Mouse (Mus musculus) cortical plate, adult 2 months (tissue): ENCODE measurements around the gene Tppp. TPM values are rescaled to one million over a fixed set of nuclear protein-coding genes. Genes with fewer than 3 reads are reported as not detected.

Experiments used
- H3K27ac ChIP-seq: fragments of 200-500 bp; 2 replicates; pipeline ENCODE4 v1.5.1; 2012; ENCODE audit warnings: low read length, control low read depth, inconsistent platforms; ENCODE audit not compliant: insufficient read depth
- H3K4me1 ChIP-seq: fragments of 200-500 bp; 2 replicates; pipeline ENCODE4 v1.6.1; 2011; ENCODE audit warnings: low read length; ENCODE audit not compliant: control insufficient read depth, insufficient read depth
- H3K4me3 ChIP-seq: fragments of 200-500 bp; 2 replicates; pipeline ENCODE4 v1.5.1; 2011; ENCODE audit warnings: mild to moderate bottlenecking, low read length, control low read depth; ENCODE audit not compliant: insufficient read depth
- CTCF ChIP-seq: fragments of 200-500 bp; IDR thresholded peaks from 2 replicates; pipeline ENCODE4 v1.5.1; 2011; ENCODE audit warnings: mild to moderate bottlenecking, control low read depth, low read length; ENCODE audit not compliant: insufficient read depth; ENCODE audit errors: extremely low read depth
- POLR2A ChIP-seq: fragments of 200-500 bp; IDR thresholded peaks from 2 replicates; pipeline ENCODE4 v1.6.1; 2011; ENCODE audit warnings: mild to moderate bottlenecking, low read length, control low read depth; ENCODE audit not compliant: insufficient read depth; ENCODE audit errors: extremely low read depth
- polyA plus RNA-seq: library from polyadenylated mRNA; depleted of rRNA; stranded (reverse); fragments of >200 nt; gene quantifications from 2 replicates; pipeline ENCODE4 v1.2.3, GENCODE M21; 2012; rRNA removed

Tppp gene
- polyA plus RNA-seq, 1 experiment: 382 TPM

GRCm38 (mm10) chr13:74073369-74073768 lies 64.2 kb downstream of the Tppp start:
- Histone ChIP-seq H3K4me3 (no peak overlapping the region), H3K27ac (no peak overlapping the region), H3K4me1 (no peaks in the 10 kb centered on the region)
- TF ChIP-seq CTCF (no peak), POLR2A (no peak)

Other genes starting within 250 kb of the Tppp start
- 3.5 and 4.4 TPM in 2 replicates for gene Nkd2, start 161.8 kb upstream of the Tppp start, polyA plus RNA-seq
- 0.85 and 1.1 TPM in 2 replicates for gene Trip13, start 71.6 kb upstream of the Tppp start, polyA plus RNA-seq
- 138 and 169 TPM in 2 replicates for gene Brd9, start 71.6 kb upstream of the Tppp start, polyA plus RNA-seq
- not detected in 2 replicates for gene Zdhhc11, start 45.6 kb upstream of the Tppp start, polyA plus RNA-seq
- gene Cep72, start 52.9 kb downstream of the Tppp start, polyA plus RNA-seq: 1.7 and 1.9 TPM in 2 replicates
- 0.86 and 1.5 TPM in 2 replicates for gene Slc9a3, start 112.0 kb downstream of the Tppp start, polyA plus RNA-seq
- gene Exoc3, start 199.3 kb downstream of the Tppp start, polyA plus RNA-seq: 49.8 and 53.6 TPM in 2 replicates